19 mouse cellular contexts compared by ENCODE assay signal in genomic region chr12:99154230-99154629, GRCm38 (mm10).
DNase-seq lines count a peak whose midpoint lies in the region; ATAC-seq lines count a peak whose summit lies in the region.
"Had no signal": no experiment of that assay in that cellular context is flagged by ENCODE, and none has a peak within 500 bp of the region (broad histone marks: within the 10 kb centered on the region; RNA-seq: fewer than 3 reads in every experiment).

No protein-coding gene starts in this region.

- peak overlapping the region; percentile 27; the same call in 1 of the 2 replicates for H3K27ac ChIP-seq in forebrain, embryonic 10.5 days
- no peak overlapping the region for H3K27ac ChIP-seq in forebrain, embryonic 15.5 days (replicated peaks)
- H3K27ac ChIP-seq in limb, embryonic 11.5 days (replicated peaks; ENCODE audit: low read depth, low read length) = no peak overlapping the region
- no peak overlapping the region for H3K27ac ChIP-seq in limb, embryonic 10.5 days
- no peak overlapping the region for H3K27ac ChIP-seq in hindbrain, embryonic 16.5 days (ENCODE audit: low read depth, low read length)
- peak overlapping the region; percentile 49; the same call in 1 of the 2 replicates for H3K27ac ChIP-seq in neural tube, embryonic 13.5 days (replicated peaks)
- H3K27ac ChIP-seq: liver, embryonic 13.5 days; lung, embryonic 15.5 days; macrophage had no signal

- ATAC-seq in forebrain, embryonic 15.5 days (replicated peaks) = no peak
- ATAC-seq in limb, embryonic 11.5 days (ENCODE audit: insufficient number of reproducible peaks, low FRiP score, low TSS enrichment, low read depth) = no peak
- ATAC-seq in hindbrain, embryonic 16.5 days = 0 out of 2 replicates have a peak, but pooled peaks have one; percentile 19
- no peak for ATAC-seq in neural tube, embryonic 13.5 days (ENCODE audit: low read depth)
- ATAC-seq: CD4-positive, CD25-positive, alpha-beta regulatory T cell, adult 4 months had no signal

- H3K9me3 ChIP-seq in forebrain, embryonic 10.5 days = peaks cover 11% of the 10 kb centered on the region
- H3K9me3 ChIP-seq in forebrain, embryonic 15.5 days = no peaks in the 10 kb centered on the region
- H3K9me3 ChIP-seq in limb, embryonic 11.5 days (ENCODE audit: control insufficient read depth, low read length) = no peaks in the 10 kb centered on the region
- H3K9me3 ChIP-seq in limb, embryonic 10.5 days (replicated peaks) = no peaks in the 10 kb centered on the region; the same call in 1 of the 2 replicates
- H3K9me3 ChIP-seq in hindbrain, embryonic 16.5 days (ENCODE audit: control insufficient read depth, low read length) = no peaks in the 10 kb centered on the region
- no peaks in the 10 kb centered on the region for H3K9me3 ChIP-seq in neural tube, embryonic 13.5 days
- H3K9me3 ChIP-seq: lung, embryonic 15.5 days had no signal

- no peak overlapping the region for H3K9ac ChIP-seq in forebrain, embryonic 15.5 days (replicated peaks)
- H3K9ac ChIP-seq in limb, embryonic 11.5 days (ENCODE audit: low read length) = no peak overlapping the region
- no peak overlapping the region for H3K9ac ChIP-seq in hindbrain, embryonic 16.5 days (ENCODE audit: low read depth, low read length)
- no peak overlapping the region for H3K9ac ChIP-seq in neural tube, embryonic 13.5 days
- H3K9ac ChIP-seq: heart, embryonic 12.5 days; liver, embryonic 13.5 days; lung, embryonic 15.5 days had no signal

- no peak overlapping the region for H3K4me3 ChIP-seq in forebrain, embryonic 10.5 days
- no peak overlapping the region for H3K4me3 ChIP-seq in forebrain, embryonic 15.5 days
- H3K4me3 ChIP-seq in limb, embryonic 11.5 days (ENCODE audit: low read depth, low read length) = no peak overlapping the region
- no peak overlapping the region for H3K4me3 ChIP-seq in limb, embryonic 10.5 days
- no peak overlapping the region for H3K4me3 ChIP-seq in hindbrain, embryonic 16.5 days (ENCODE audit: low read length)
- no peak overlapping the region for H3K4me3 ChIP-seq in neural tube, embryonic 13.5 days
- H3K4me3 ChIP-seq: heart, embryonic 12.5 days; liver, embryonic 13.5 days; lung, embryonic 15.5 days had no signal

- H3K4me1 ChIP-seq in forebrain, embryonic 10.5 days = peaks cover 12% of the 10 kb centered on the region; the same call in 1 of the 2 replicates
- H3K4me1 ChIP-seq in forebrain, embryonic 15.5 days = peaks cover 13% of the 10 kb centered on the region
- H3K4me1 ChIP-seq in limb, embryonic 11.5 days (ENCODE audit: control insufficient read depth, insufficient read depth, low read length) = peaks cover 7% of the 10 kb centered on the region; the same call in 1 of the 2 replicates
- H3K4me1 ChIP-seq in limb, embryonic 10.5 days = peaks cover 14% of the 10 kb centered on the region
- H3K4me1 ChIP-seq in hindbrain, embryonic 16.5 days (ENCODE audit: control insufficient read depth, insufficient read depth, low read depth, low read length) = peaks cover 7% of the 10 kb centered on the region; the same call in 1 of the 2 replicates
- H3K4me1 ChIP-seq in neural tube, embryonic 13.5 days (replicated peaks) = peaks cover 20% of the 10 kb centered on the region
- H3K4me1 ChIP-seq: liver, embryonic 13.5 days had no signal

- no peaks in the 10 kb centered on the region for H3K36me3 ChIP-seq in forebrain, embryonic 10.5 days (replicated peaks)
- H3K36me3 ChIP-seq in forebrain, embryonic 15.5 days = no peaks in the 10 kb centered on the region
- H3K36me3 ChIP-seq in limb, embryonic 11.5 days (ENCODE audit: control insufficient read depth, insufficient read depth, low read length) = no peaks in the 10 kb centered on the region
- H3K36me3 ChIP-seq in limb, embryonic 10.5 days = no peaks in the 10 kb centered on the region
- H3K36me3 ChIP-seq in hindbrain, embryonic 16.5 days (ENCODE audit: control insufficient read depth, insufficient read depth, low read length) = no peaks in the 10 kb centered on the region
- no peaks in the 10 kb centered on the region for H3K36me3 ChIP-seq in neural tube, embryonic 13.5 days
- H3K36me3 ChIP-seq: heart, embryonic 12.5 days; liver, embryonic 13.5 days; lung, embryonic 15.5 days had no signal

- H3K4me2 ChIP-seq in forebrain, embryonic 15.5 days (replicated peaks) = no peak overlapping the region
- peak overlapping the region; percentile 7; the same call in 1 of the 2 replicates for H3K4me2 ChIP-seq in limb, embryonic 11.5 days (ENCODE audit: low read depth, severe bottlenecking)
- H3K4me2 ChIP-seq in hindbrain, embryonic 16.5 days (ENCODE audit: low read length) = no peak overlapping the region
- H3K4me2 ChIP-seq in neural tube, embryonic 13.5 days = no peak overlapping the region; the same call in 1 of the 2 replicates
- H3K4me2 ChIP-seq: heart, embryonic 12.5 days; liver, embryonic 13.5 days; lung, embryonic 15.5 days had no signal

- H3K27me3 ChIP-seq in forebrain, embryonic 10.5 days (ENCODE audit: poor library complexity, severe bottlenecking) = no peaks in the 10 kb centered on the region
- no peaks in the 10 kb centered on the region for H3K27me3 ChIP-seq in forebrain, embryonic 15.5 days
- no peaks in the 10 kb centered on the region for H3K27me3 ChIP-seq in limb, embryonic 11.5 days (ENCODE audit: control insufficient read depth, insufficient read depth, low read length)
- no peaks in the 10 kb centered on the region for H3K27me3 ChIP-seq in limb, embryonic 10.5 days (ENCODE audit: low read depth, poor library complexity, severe bottlenecking)
- H3K27me3 ChIP-seq in hindbrain, embryonic 16.5 days (replicated peaks; ENCODE audit: control insufficient read depth, insufficient read depth, low read length) = no peaks in the 10 kb centered on the region
- H3K27me3 ChIP-seq in neural tube, embryonic 13.5 days = no peaks in the 10 kb centered on the region
- H3K27me3 ChIP-seq: heart, embryonic 12.5 days; liver, embryonic 13.5 days; lung, embryonic 15.5 days had no signal

- 92% methylated on average over 7 of the region's 7 CpGs for WGBS in forebrain, embryonic 10.5 days
- WGBS in forebrain, embryonic 15.5 days = 61% methylated on average over 7 of the region's 7 CpGs
- WGBS in limb, embryonic 11.5 days = 77% methylated on average over 7 of the region's 7 CpGs
- WGBS in limb, embryonic 10.5 days = 89% methylated on average over 7 of the region's 7 CpGs
- WGBS in hindbrain, embryonic 16.5 days = 71% methylated on average over 7 of the region's 7 CpGs
- WGBS in neural tube, embryonic 13.5 days = 76% methylated on average over 7 of the region's 7 CpGs

- no peak for DNase-seq in forebrain, embryonic 10.5 days (ENCODE audit: extremely low spot score, low spot score)
- no peak for DNase-seq in limb, embryonic 11.5 days (ENCODE audit: low spot score)
- DNase-seq in limb, embryonic 10.5 days (ENCODE audit: low spot score) = no peak
- DNase-seq in layer of hippocampus, postnatal 14 days (ENCODE audit: low spot score in 2 of 2) = no peak
- DNase-seq in layer of hippocampus, adult 11-12 months (ENCODE audit: low spot score) = no peak
- DNase-seq: gastrocnemius, postnatal 25 days; heart, postnatal 36 days; kidney, adult 18-20 months; kidney, postnatal 14 days; liver, embryonic 13.5 days; right cerebral cortex, postnatal 25 days; thymus, postnatal 14 days had no signal

Comparison
In these comparisons a context has a peak if more than half of its experiments do, and no peak if none do; other contexts are left out.
1. H3K27ac ChIP-seq: peak in forebrain, embryonic 10.5 days (single experiment) and neural tube, embryonic 13.5 days (single experiment); none in forebrain, embryonic 15.5 days (single experiment), limb, embryonic 11.5 days (single experiment), limb, embryonic 10.5 days (single experiment) and hindbrain, embryonic 16.5 days (single experiment).